Mouse (Mus musculus): ENCODE measurements around the gene Ms4a1. TPM values are rescaled to one million over a fixed set of nuclear protein-coding genes. Genes with fewer than 3 reads are reported as not detected.
A peak's percentile ranks its signal among the peaks of the same experiment; 100 is the strongest.

Ms4a1 gene
- polyA plus RNA-seq, 1 experiment: 38.4 TPM

- DNase-seq (ENCODE audit: low read depth in 1 of 2, low spot score in 2 of 2): no peak
- Histone ChIP-seq H3K4me1 (ENCODE audit: control insufficient read depth, insufficient read depth, insufficient read length) (peaks cover 2% of the 10 kb centered on the region; the same call in 1 of the 2 replicates), H3K4me3 (ENCODE audit: extremely low read depth, insufficient read depth, insufficient read length) (no peak overlapping the region; the same call in 1 of the 2 replicates), H3K27me3 (ENCODE audit: control insufficient read depth, insufficient read depth, low read length) (no peaks in the 10 kb centered on the region), H3K27ac (ENCODE audit: insufficient read depth, low read length) (no peak overlapping the region), H3K36me3 (ENCODE audit: control insufficient read depth, insufficient read depth, low read length) (peaks cover 22% of the 10 kb centered on the region)
- 8% methylated on average over 2 of the region's 2 CpGs for WGBS
- no peak for TF ChIP-seq CTCF (IDR thresholded peaks at IDR 0.05; ENCODE audit: extremely low read depth, insufficient read depth, insufficient read length, insufficient replicate concordance)
- no peak for TF ChIP-seq POLR2A (IDR thresholded peaks at IDR 0.05; ENCODE audit: low read depth, low read length)
Measured at GRCm38 (mm10) chr19:11261522-11261921, 4.5 kb downstream of the Ms4a1 start.

- TF ChIP-seq CTCF (IDR thresholded peaks at IDR 0.05; ENCODE audit: extremely low read depth, insufficient read depth, insufficient read length, insufficient replicate concordance) (no peak), POLR2A (IDR thresholded peaks at IDR 0.05; ENCODE audit: low read depth, low read length) (no peak)
- DNase-seq (ENCODE audit: low read depth in 1 of 2, low spot score in 2 of 2): peak; percentile 36 to 59
- H3K27ac ChIP-seq (ENCODE audit: insufficient read depth, low read length): peak overlapping the region; percentile 58
- no peaks in the 10 kb centered on the region for H3K27me3 ChIP-seq (ENCODE audit: control insufficient read depth, insufficient read depth, low read length)
- H3K4me1 ChIP-seq (ENCODE audit: control insufficient read depth, insufficient read depth, insufficient read length): peaks cover 7% of the 10 kb centered on the region
- no peaks in the 10 kb centered on the region for H3K36me3 ChIP-seq (ENCODE audit: control insufficient read depth, insufficient read depth, low read length)
- no peak overlapping the region for H3K4me3 ChIP-seq (ENCODE audit: extremely low read depth, insufficient read depth, insufficient read length)
Measured at GRCm38 (mm10) chr19:11244230-11244629, 21.8 kb downstream of the Ms4a1 start.

GRCm38 (mm10) chr19:11242560-11242959 lies 23.5 kb downstream of the Ms4a1 start:
- WGBS: 88% methylated on average over 5 of the region's 5 CpGs

GRCm38 (mm10) chr19:11235820-11236219 lies 30.2 kb downstream of the Ms4a1 start:
- Histone ChIP-seq H3K27me3 (ENCODE audit: control insufficient read depth, insufficient read depth, low read length) (no peaks in the 10 kb centered on the region), H3K27ac (ENCODE audit: insufficient read depth, low read length) (no peak overlapping the region), H3K36me3 (ENCODE audit: control insufficient read depth, insufficient read depth, low read length) (no peaks in the 10 kb centered on the region), H3K4me3 (ENCODE audit: extremely low read depth, insufficient read depth, insufficient read length) (no peak overlapping the region), H3K4me1 (ENCODE audit: control insufficient read depth, insufficient read depth, insufficient read length) (no peaks in the 10 kb centered on the region; the same call in 1 of the 2 replicates)
- DNase-seq (ENCODE audit: low read depth in 1 of 2, low spot score in 2 of 2): no peak
- no peak for TF ChIP-seq POLR2A (IDR thresholded peaks at IDR 0.05; ENCODE audit: low read depth, low read length)
- no peak for TF ChIP-seq CTCF (IDR thresholded peaks at IDR 0.05; ENCODE audit: extremely low read depth, insufficient read depth, insufficient read length, insufficient replicate concordance)

More at GRCm38 (mm10) chr19:11242560-11242959, 23.5 kb downstream of the Ms4a1 start:
- TF ChIP-seq POLR2A (IDR thresholded peaks at IDR 0.05; ENCODE audit: low read depth, low read length) (no peak), CTCF (IDR thresholded peaks at IDR 0.05; ENCODE audit: extremely low read depth, insufficient read depth, insufficient read length, insufficient replicate concordance) (no peak)
- Histone ChIP-seq H3K4me1 (ENCODE audit: control insufficient read depth, insufficient read depth, insufficient read length) (peaks cover 7% of the 10 kb centered on the region), H3K27ac (ENCODE audit: insufficient read depth, low read length) (no peak overlapping the region), H3K4me3 (ENCODE audit: extremely low read depth, insufficient read depth, insufficient read length) (no peak overlapping the region), H3K27me3 (ENCODE audit: control insufficient read depth, insufficient read depth, low read length) (no peaks in the 10 kb centered on the region), H3K36me3 (ENCODE audit: control insufficient read depth, insufficient read depth, low read length) (no peaks in the 10 kb centered on the region)
- DNase-seq (ENCODE audit: low read depth in 1 of 2, low spot score in 2 of 2): no peak

- no peak for TF ChIP-seq POLR2A (IDR thresholded peaks at IDR 0.05; ENCODE audit: low read depth, low read length)
- TF ChIP-seq CTCF (IDR thresholded peaks at IDR 0.05; ENCODE audit: extremely low read depth, insufficient read depth, insufficient read length, insufficient replicate concordance): no peak
- no peaks in the 10 kb centered on the region for H3K27me3 ChIP-seq (ENCODE audit: control insufficient read depth, insufficient read depth, low read length)
- H3K4me3 ChIP-seq (ENCODE audit: extremely low read depth, insufficient read depth, insufficient read length): no peak overlapping the region
- no peaks in the 10 kb centered on the region; the same call in 1 of the 2 replicates for H3K4me1 ChIP-seq (ENCODE audit: control insufficient read depth, insufficient read depth, insufficient read length)
- DNase-seq (ENCODE audit: low read depth in 1 of 2, low spot score in 2 of 2): no peak
- H3K36me3 ChIP-seq (ENCODE audit: control insufficient read depth, insufficient read depth, low read length): no peaks in the 10 kb centered on the region
- 77% methylated on average over 5 of the region's 5 CpGs for WGBS
- H3K27ac ChIP-seq (ENCODE audit: insufficient read depth, low read length): no peak overlapping the region
Measured at GRCm38 (mm10) chr19:11234921-11235735, 30.9 kb downstream of the Ms4a1 start.

- no peak overlapping the region for H3K27ac ChIP-seq (ENCODE audit: insufficient read depth, low read length)
- H3K27me3 ChIP-seq (ENCODE audit: control insufficient read depth, insufficient read depth, low read length): no peaks in the 10 kb centered on the region
- H3K36me3 ChIP-seq (ENCODE audit: control insufficient read depth, insufficient read depth, low read length): no peaks in the 10 kb centered on the region
- TF ChIP-seq CTCF (IDR thresholded peaks at IDR 0.05; ENCODE audit: extremely low read depth, insufficient read depth, insufficient read length, insufficient replicate concordance): no peak
- TF ChIP-seq POLR2A (IDR thresholded peaks at IDR 0.05; ENCODE audit: low read depth, low read length): no peak
- WGBS: 66% methylated on average over 5 of the region's 5 CpGs
- no peaks in the 10 kb centered on the region; the same call in 1 of the 2 replicates for H3K4me1 ChIP-seq (ENCODE audit: control insufficient read depth, insufficient read depth, insufficient read length)
- DNase-seq (ENCODE audit: low read depth in 1 of 2, low spot score in 2 of 2): no peak
- no peak overlapping the region for H3K4me3 ChIP-seq (ENCODE audit: extremely low read depth, insufficient read depth, insufficient read length)
Measured at GRCm38 (mm10) chr19:11234244-11234643, 31.8 kb downstream of the Ms4a1 start.

GRCm38 (mm10) chr19:11232348-11232747 lies 33.7 kb downstream of the Ms4a1 start, which contains the start of gene Ms4a12:
Gene Ms4a12, minus strand, starts transcription at chr19:11232448.
- Histone ChIP-seq H3K27me3 (ENCODE audit: control insufficient read depth, insufficient read depth, low read length) (no peaks in the 10 kb centered on the region; the same call in 1 of the 2 replicates), H3K4me1 (ENCODE audit: control insufficient read depth, insufficient read depth, insufficient read length) (no peaks in the 10 kb centered on the region; the same call in 1 of the 2 replicates), H3K27ac (ENCODE audit: insufficient read depth, low read length) (no peak within 1 kb of the TSS), H3K4me3 (ENCODE audit: extremely low read depth, insufficient read depth, insufficient read length) (no peak within 1 kb of the TSS), H3K36me3 (ENCODE audit: control insufficient read depth, insufficient read depth, low read length) (no peaks in the 10 kb centered on the region)
- no peak for DNase-seq (ENCODE audit: low read depth in 1 of 2, low spot score in 2 of 2)
- 80% methylated on average over 5 of the region's 5 CpGs for WGBS
- TF ChIP-seq CTCF (IDR thresholded peaks at IDR 0.05; ENCODE audit: extremely low read depth, insufficient read depth, insufficient read length, insufficient replicate concordance): no peak
- TF ChIP-seq POLR2A (IDR thresholded peaks at IDR 0.05; ENCODE audit: low read depth, low read length): no peak

Other genes with a start within 250 kb of the Ms4a1 start
- not detected in 2 replicates for gene Ms4a18, start 248.2 kb downstream of the Ms4a1 start, polyA plus RNA-seq (2012; rRNA removed)
- gene Ms4a8a, start 185.1 kb downstream of the Ms4a1 start, polyA plus RNA-seq (2012; rRNA removed): 2.1 and 2.6 TPM in 2 replicates
- gene 1700017D01Rik, start 135.4 kb downstream of the Ms4a1 start, polyA plus RNA-seq (2012; rRNA removed): not detected in 2 replicates
- gene 1700025F22Rik, start 100.9 kb downstream of the Ms4a1 start, polyA plus RNA-seq (2012; rRNA removed): not detected in 2 replicates
- not detected in 2 replicates for gene Ms4a13, start 69.5 kb downstream of the Ms4a1 start, polyA plus RNA-seq (2012; rRNA removed)
- gene Ms4a12, start 33.8 kb downstream of the Ms4a1 start, polyA plus RNA-seq (2012; rRNA removed): not detected in 2 replicates
- gene Ms4a5, start 17.6 kb upstream of the Ms4a1 start, polyA plus RNA-seq (2012; rRNA removed): not detected in 2 replicates
- gene Ms4a14, start 48.2 kb upstream of the Ms4a1 start, polyA plus RNA-seq (2012; rRNA removed): 0.15 and 0.48 TPM in 2 replicates
- 2.1 and 7.5 TPM in 2 replicates for gene Ms4a7, start 69.9 kb upstream of the Ms4a1 start, polyA plus RNA-seq (2012; rRNA removed)
- gene Ms4a4a, start 109.3 kb upstream of the Ms4a1 start, polyA plus RNA-seq (2012; rRNA removed): 0.45 and 0.83 TPM in 2 replicates
- gene Ms4a4c, start 138.5 kb upstream of the Ms4a1 start, polyA plus RNA-seq (2012; rRNA removed): 8.5 and 9.4 TPM in 2 replicates
- 44.9 and 62.0 TPM in 2 replicates for gene Ms4a4b, start 177.3 kb upstream of the Ms4a1 start, polyA plus RNA-seq (2012; rRNA removed)
- 8.9 and 12.2 TPM in 2 replicates for gene Ms4a6c, start 203.1 kb upstream of the Ms4a1 start, polyA plus RNA-seq (2012; rRNA removed)
- 35.9 and 38.1 TPM in 2 replicates for gene Gm8369, start 219.7 kb upstream of the Ms4a1 start, polyA plus RNA-seq (2012; rRNA removed)